Mouse (Mus musculus): ENCODE data around the gene Mslnl. TPM values are rescaled to one million over a fixed set of nuclear protein-coding genes. Genes with fewer than 3 reads are reported as not detected.
A peak's percentile ranks its signal among the peaks of the same experiment; 100 is the strongest.

Gene Mslnl
- polyA plus RNA-seq (2015; fragmentation: Nextera tagmentation; extraction: Ambion mirVana): 1.0 and 1.9 TPM in 2 replicates

- ATAC-seq (peak; percentile 51), DNase-seq (ENCODE audit: low spot score) (peak; percentile 57)
- Histone ChIP-seq H3K9ac (replicated peaks; ENCODE audit: low read depth) (no peak within 1 kb of the TSS), H3K4me1 (ENCODE audit: insufficient read depth, low read depth, low read length) (peaks cover 4% of the 10 kb centered on the region; the same call in 1 of the 2 replicates), H3K4me2 (replicated peaks; ENCODE audit: low read depth, low read length) (no peak within 1 kb of the TSS), H3K27me3 (replicated peaks; ENCODE audit: insufficient read depth, low read length) (no peaks in the 10 kb centered on the region), H3K9me3 (ENCODE audit: low read length) (no peaks in the 10 kb centered on the region), H3K27ac (ENCODE audit: low read length) (peak within 1 kb of the TSS; percentile 52), H3K36me3 (ENCODE audit: insufficient read depth, low read length) (no peaks in the 10 kb centered on the region), H3K4me3 (ENCODE audit: low read depth, low read length) (no peak within 1 kb of the TSS)
- 59% methylated on average over 3 of the region's 3 CpGs for WGBS
- TF ChIP-seq CTCF (IDR thresholded peaks at IDR 0.05) (no peak), EP300 (IDR thresholded peaks at IDR 0.05) (no peak)
These were observed at the start of gene Mslnl for GRCm38 (mm10) chr17:25735745-25736144. TSS of gene Mslnl (plus strand) at chr17:25736042.

GRCm38 (mm10) chr17:25686323-25686722, 49.5 kb upstream of the Mslnl start:
- 38% methylated on average over 7 of the region's 7 CpGs for WGBS
- Histone ChIP-seq H3K4me2 (replicated peaks; ENCODE audit: low read depth, low read length) (no peak overlapping the region), H3K27ac (ENCODE audit: low read length) (no peak overlapping the region), H3K9ac (replicated peaks; ENCODE audit: low read depth) (no peak overlapping the region), H3K4me1 (ENCODE audit: insufficient read depth, low read depth, low read length) (no peaks in the 10 kb centered on the region), H3K27me3 (replicated peaks; ENCODE audit: insufficient read depth, low read length) (no peaks in the 10 kb centered on the region), H3K4me3 (ENCODE audit: low read depth, low read length) (no peak overlapping the region), H3K36me3 (ENCODE audit: insufficient read depth, low read length) (no peaks in the 10 kb centered on the region), H3K9me3 (ENCODE audit: low read length) (no peaks in the 10 kb centered on the region)
- ATAC-seq: no peak
- no peak for TF ChIP-seq EP300 (IDR thresholded peaks at IDR 0.05)
- TF ChIP-seq CTCF (IDR thresholded peaks at IDR 0.05): peak; percentile 41
- no peak for DNase-seq (ENCODE audit: low spot score)

- H3K27me3 ChIP-seq (replicated peaks; ENCODE audit: insufficient read depth, low read length): no peaks in the 10 kb centered on the region
- 83% methylated on average over 4 of the region's 4 CpGs for WGBS
These were observed 46.9 kb upstream of the Mslnl start for GRCm38 (mm10) chr17:25688922-25689321.

GRCm38 (mm10) chr17:25696263-25696662, 39.6 kb upstream of the Mslnl start:
- Histone ChIP-seq H3K9me3 (ENCODE audit: low read length) (no peaks in the 10 kb centered on the region), H3K4me2 (replicated peaks; ENCODE audit: low read depth, low read length) (no peak overlapping the region), H3K4me3 (ENCODE audit: low read depth, low read length) (no peak overlapping the region), H3K4me1 (ENCODE audit: insufficient read depth, low read depth, low read length) (no peaks in the 10 kb centered on the region), H3K9ac (replicated peaks; ENCODE audit: low read depth) (no peak overlapping the region), H3K27ac (ENCODE audit: low read length) (no peak overlapping the region), H3K27me3 (replicated peaks; ENCODE audit: insufficient read depth, low read length) (no peaks in the 10 kb centered on the region), H3K36me3 (ENCODE audit: insufficient read depth, low read length) (no peaks in the 10 kb centered on the region)
- WGBS: 31% methylated on average over 1 of the region's 1 CpGs
- ATAC-seq: no peak
- no peak for DNase-seq (ENCODE audit: low spot score)
- no peak for TF ChIP-seq CTCF (IDR thresholded peaks at IDR 0.05)
- no peak for TF ChIP-seq EP300 (IDR thresholded peaks at IDR 0.05)

More at GRCm38 (mm10) chr17:25688922-25689321, 46.9 kb upstream of the Mslnl start:
- ATAC-seq: no peak
- Histone ChIP-seq H3K4me3 (ENCODE audit: low read depth, low read length) (no peak overlapping the region), H3K9ac (replicated peaks; ENCODE audit: low read depth) (no peak overlapping the region), H3K36me3 (ENCODE audit: insufficient read depth, low read length) (no peaks in the 10 kb centered on the region), H3K9me3 (ENCODE audit: low read length) (no peaks in the 10 kb centered on the region), H3K4me2 (replicated peaks; ENCODE audit: low read depth, low read length) (no peak overlapping the region), H3K4me1 (ENCODE audit: insufficient read depth, low read depth, low read length) (no peaks in the 10 kb centered on the region), H3K27ac (ENCODE audit: low read length) (no peak overlapping the region)
- TF ChIP-seq EP300 (IDR thresholded peaks at IDR 0.05) (no peak), CTCF (IDR thresholded peaks at IDR 0.05) (no peak)
- DNase-seq (ENCODE audit: low spot score): no peak

GRCm38 (mm10) chr17:25698446-25698845, 37.4 kb upstream of the Mslnl start:
- no peak overlapping the region for H3K4me3 ChIP-seq (ENCODE audit: low read depth, low read length)
- no peak for ATAC-seq
- H3K4me2 ChIP-seq (replicated peaks; ENCODE audit: low read depth, low read length): no peak overlapping the region
- H3K27me3 ChIP-seq (replicated peaks; ENCODE audit: insufficient read depth, low read length): no peaks in the 10 kb centered on the region
- no peaks in the 10 kb centered on the region for H3K36me3 ChIP-seq (ENCODE audit: insufficient read depth, low read length)
- DNase-seq (ENCODE audit: low spot score): peak; percentile 82
- no peaks in the 10 kb centered on the region for H3K4me1 ChIP-seq (ENCODE audit: insufficient read depth, low read depth, low read length)
- TF ChIP-seq EP300 (IDR thresholded peaks at IDR 0.05) (no peak), CTCF (IDR thresholded peaks at IDR 0.05) (peak; percentile 88)
- WGBS: 18% methylated on average over 7 of the region's 7 CpGs
- no peak overlapping the region for H3K27ac ChIP-seq (ENCODE audit: low read length)
- no peaks in the 10 kb centered on the region for H3K9me3 ChIP-seq (ENCODE audit: low read length)
- no peak overlapping the region for H3K9ac ChIP-seq (replicated peaks; ENCODE audit: low read depth)

- H3K4me1 ChIP-seq (ENCODE audit: insufficient read depth, low read depth, low read length): no peaks in the 10 kb centered on the region
- no peaks in the 10 kb centered on the region for H3K9me3 ChIP-seq (ENCODE audit: low read length)
- H3K27ac ChIP-seq (ENCODE audit: low read length): no peak overlapping the region
- ATAC-seq (no peak), DNase-seq (ENCODE audit: low spot score) (no peak)
- 52% methylated on average over 9 of the region's 9 CpGs for WGBS
- TF ChIP-seq EP300 (IDR thresholded peaks at IDR 0.05) (no peak), CTCF (IDR thresholded peaks at IDR 0.05) (peak; percentile 54)
- H3K9ac ChIP-seq (replicated peaks; ENCODE audit: low read depth): no peak overlapping the region
- no peak overlapping the region for H3K4me3 ChIP-seq (ENCODE audit: low read depth, low read length)
- H3K36me3 ChIP-seq (ENCODE audit: insufficient read depth, low read length): no peaks in the 10 kb centered on the region
- H3K4me2 ChIP-seq (replicated peaks; ENCODE audit: low read depth, low read length): no peak overlapping the region
- no peaks in the 10 kb centered on the region for H3K27me3 ChIP-seq (replicated peaks; ENCODE audit: insufficient read depth, low read length)
These were observed 34.9 kb upstream of the Mslnl start for GRCm38 (mm10) chr17:25700863-25701496.
